Mouse (Mus musculus) hindbrain, postnatal 0 days (tissue): ENCODE measurements around the gene Dtnb. TPM values are rescaled to one million over a fixed set of nuclear protein-coding genes. Genes with fewer than 3 reads are reported as not detected.
"Not testable (repeated sequence)": the region's sequence is repeated elsewhere in the genome, so short reads cannot be mapped to it uniquely, and the experiment has no call there.

Source experiments
- ATAC-seq: fragments of 200-750 bp; cut with Nextera tagmentation; 2 replicates; pipeline ENCODE4 v1.8.0; 2017; ENCODE audit warnings: mild to moderate bottlenecking, moderate TSS enrichment, moderate library complexity
- DNase-seq: peaks from one replicate; pipeline ENCODE4 v3.0.0-alpha.2; 2015; ENCODE audit warnings: low spot score
- H3K27ac ChIP-seq: fragments of 300-500 bp; sonication (generic); 2 replicates; pipeline ENCODE4 v1.5.1; 2014; ENCODE audit warnings: mild to moderate bottlenecking
- H3K27me3 ChIP-seq: fragments of 300-500 bp; sonication (generic); 2 replicates; pipeline ENCODE4 v1.6.1; 2014; ENCODE audit warnings: low read length, mixed read lengths; ENCODE audit not compliant: insufficient read depth
- H3K36me3 ChIP-seq: fragments of 300-500 bp; sonication (generic); 2 replicates; pipeline ENCODE4 v1.6.1; 2014; ENCODE audit warnings: low read length, mixed read lengths; ENCODE audit not compliant: insufficient read depth
- H3K4me1 ChIP-seq: fragments of 300-500 bp; sonication (generic); 2 replicates; pipeline ENCODE4 v1.6.1; 2014; ENCODE audit warnings: antibody characterized with exemption, low read length, mixed read lengths; ENCODE audit not compliant: insufficient read depth
- H3K4me2 ChIP-seq: fragments of 300-500 bp; sonication (generic); 2 replicates; pipeline ENCODE4 v1.6.1; 2014; ENCODE audit warnings: low read depth, mild to moderate bottlenecking, low read length, moderate library complexity, mixed read lengths
- H3K4me3 ChIP-seq: fragments of 300-500 bp; sonication (generic); 2 replicates; pipeline ENCODE4 v1.5.1; 2014; ENCODE audit warnings: low read length
- H3K9ac ChIP-seq: fragments of 300-500 bp; sonication (generic); replicated peaks from 2 replicates; pipeline ENCODE4 v1.6.1; 2014; ENCODE audit warnings: mild to moderate bottlenecking, low read length, moderate library complexity, mixed read lengths
- H3K9me3 ChIP-seq: fragments of 300-500 bp; sonication (generic); 2 replicates; pipeline ENCODE4 v1.6.1; 2016; ENCODE audit warnings: low read length, mixed read lengths
- CTCF ChIP-seq: IDR thresholded peaks from 2 replicates; pipeline ENCODE4 v1.5.1; 2016; ENCODE audit warnings: antibody characterized with exemption, control low read depth, low read depth
- WGBS: fragments of 180-500 bp; shearing (Covaris S2); extraction: QIAGEN DNeasy Blood & Tissue Kit; methylation state at CpG from one replicate; pipeline ENCODE4 v1.1.7; 2014; 5-methylcytosine and 5-hydroxymethylcytosine counted together
- polyA plus RNA-seq: library from polyadenylated mRNA; unstranded; fragments of >200 nt; fragmentation: Nextera tagmentation; extraction: Ambion mirVana; gene quantifications from 2 replicates; pipeline ENCODE4 v1.2.1, GENCODE M21; 2015
- total RNA-seq: library from RNA; depleted of rRNA; stranded (reverse); fragments of >200 nt; gene quantifications from 2 replicates; pipeline ENCODE4 v1.2.3, GENCODE M21; 2014

The Dtnb gene
- total and polyA plus RNA-seq, 2 experiments from 2014 or later = 51.6 to 54.3 TPM

DNA sequence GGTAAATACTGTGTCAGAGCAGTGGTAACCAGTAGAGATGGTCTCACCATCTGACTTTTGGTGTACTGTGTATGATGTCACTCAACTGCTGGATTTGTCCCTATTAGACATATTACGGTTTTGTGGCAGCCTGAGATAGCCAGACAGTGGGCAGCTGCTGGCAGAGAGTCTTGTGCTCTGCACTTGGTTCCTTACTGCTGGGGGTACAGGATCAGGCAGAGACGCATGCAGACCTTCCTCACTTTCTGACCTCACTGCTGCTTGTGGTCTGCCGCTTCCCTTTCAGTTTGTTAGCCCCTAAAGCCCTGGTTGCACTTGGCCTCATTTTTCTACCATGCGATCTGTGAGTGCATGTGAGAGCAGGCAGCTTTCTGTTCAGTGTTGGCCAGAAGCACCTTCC lies 98.9 kb downstream of the Dtnb start:
- Histone ChIP-seq H3K4me1 (no peaks in the 10 kb centered on the region), H3K4me3 (no peak overlapping the region), H3K9ac (no peak overlapping the region), H3K27me3 (no peaks in the 10 kb centered on the region), H3K9me3 (no peaks in the 10 kb centered on the region), H3K4me2 (no peak overlapping the region), H3K36me3 (no peaks in the 10 kb centered on the region), H3K27ac (no peak overlapping the region)
- 52% methylated on average over 4 of the region's 4 CpGs for WGBS
- TF ChIP-seq CTCF = no peak
- ATAC-seq (no peak), DNase-seq (no peak)

DNA sequence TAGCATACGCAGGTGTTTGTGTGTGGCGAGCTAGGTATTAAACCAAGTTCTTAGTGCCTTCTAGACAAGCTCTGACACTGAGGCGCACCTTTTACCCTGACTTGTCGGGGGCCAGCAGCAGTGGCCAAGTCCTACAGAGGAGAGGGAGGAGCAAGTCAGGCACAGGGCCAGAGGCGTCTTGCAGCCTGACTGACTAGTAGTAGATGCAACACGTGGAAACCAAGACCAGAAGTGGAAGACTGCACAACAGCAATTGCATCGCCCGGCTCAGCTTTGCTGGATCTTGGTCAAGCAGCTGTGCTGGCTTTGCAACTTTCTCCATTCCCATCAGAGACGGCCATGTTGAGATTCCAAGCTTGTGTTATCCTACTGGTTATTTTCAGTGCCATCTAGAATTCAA lies 100.6 kb downstream of the Dtnb start:
- WGBS = 81% methylated on average over 9 of the region's 9 CpGs
- H3K27me3 ChIP-seq = no peaks in the 10 kb centered on the region
- no peak for ATAC-seq
- TF ChIP-seq CTCF = no peak
- no peaks in the 10 kb centered on the region for H3K9me3 ChIP-seq
- no peak overlapping the region for H3K4me2 ChIP-seq
- H3K4me3 ChIP-seq = no peak overlapping the region
- DNase-seq = no peak
- no peaks in the 10 kb centered on the region for H3K36me3 ChIP-seq
- H3K9ac ChIP-seq = no peak overlapping the region
- no peak overlapping the region for H3K27ac ChIP-seq
- no peaks in the 10 kb centered on the region for H3K4me1 ChIP-seq

DNA sequence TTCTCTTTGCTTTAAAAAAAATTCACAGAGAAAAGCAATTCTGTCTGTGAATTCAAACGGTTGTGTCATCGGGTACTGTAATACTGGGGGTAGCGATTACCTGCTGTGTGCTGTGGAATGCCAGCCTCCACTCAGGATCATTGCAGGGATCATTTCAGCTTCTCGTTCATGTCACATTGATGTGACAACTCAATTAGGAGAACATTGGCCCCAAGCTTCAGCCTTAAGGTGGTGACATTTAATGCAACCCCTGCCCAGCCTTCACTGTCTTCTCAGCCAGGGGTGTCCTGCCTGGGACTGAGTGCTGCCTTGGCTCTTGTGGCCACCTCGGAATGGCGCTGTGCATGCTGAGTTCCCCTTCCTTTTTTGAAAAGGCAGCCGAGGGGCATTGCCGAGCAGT lies 101.7 kb downstream of the Dtnb start:
- DNase-seq = no peak
- Histone ChIP-seq H3K4me1 (no peaks in the 10 kb centered on the region), H3K27ac (no peak overlapping the region), H3K4me2 (no peak overlapping the region), H3K9ac (no peak overlapping the region), H3K4me3 (no peak overlapping the region), H3K36me3 (no peaks in the 10 kb centered on the region), H3K9me3 (no peaks in the 10 kb centered on the region), H3K27me3 (no peaks in the 10 kb centered on the region)
- no peak for TF ChIP-seq CTCF
- ATAC-seq = no peak
- 41% methylated on average over 8 of the region's 8 CpGs for whole genome bisulfite sequencing

DNA sequence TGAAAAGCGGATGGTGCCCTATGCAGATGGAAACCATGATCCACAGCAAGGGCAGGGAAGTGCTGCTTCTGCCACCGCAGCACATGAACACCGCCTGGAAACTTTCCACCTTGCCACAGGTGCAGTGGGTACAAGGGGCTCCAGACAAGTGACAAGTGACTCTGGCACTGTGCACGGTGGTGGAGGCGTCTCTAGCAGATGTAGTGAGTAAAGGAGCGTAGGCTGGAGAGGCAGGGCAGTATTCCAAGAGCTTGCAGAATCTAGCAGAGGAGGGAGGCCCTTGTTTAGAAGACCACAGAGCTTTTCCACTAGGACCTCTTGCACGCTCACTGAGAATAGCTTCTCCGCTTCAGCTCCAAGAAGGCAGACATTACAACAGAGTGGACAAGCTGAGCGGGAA lies 102.7 kb downstream of the Dtnb start:
- no peaks in the 10 kb centered on the region for H3K9me3 ChIP-seq
- no peaks in the 10 kb centered on the region for H3K27me3 ChIP-seq
- no peak overlapping the region for H3K4me3 ChIP-seq
- DNase-seq (no peak), ATAC-seq (no peak)
- TF ChIP-seq CTCF = no peak
- H3K4me2 ChIP-seq = no peak overlapping the region
- 69% methylated on average over 9 of the region's 9 CpGs for WGBS
- no peaks in the 10 kb centered on the region for H3K4me1 ChIP-seq
- H3K9ac ChIP-seq = no peak overlapping the region
- no peak overlapping the region for H3K27ac ChIP-seq
- no peaks in the 10 kb centered on the region for H3K36me3 ChIP-seq

DNA sequence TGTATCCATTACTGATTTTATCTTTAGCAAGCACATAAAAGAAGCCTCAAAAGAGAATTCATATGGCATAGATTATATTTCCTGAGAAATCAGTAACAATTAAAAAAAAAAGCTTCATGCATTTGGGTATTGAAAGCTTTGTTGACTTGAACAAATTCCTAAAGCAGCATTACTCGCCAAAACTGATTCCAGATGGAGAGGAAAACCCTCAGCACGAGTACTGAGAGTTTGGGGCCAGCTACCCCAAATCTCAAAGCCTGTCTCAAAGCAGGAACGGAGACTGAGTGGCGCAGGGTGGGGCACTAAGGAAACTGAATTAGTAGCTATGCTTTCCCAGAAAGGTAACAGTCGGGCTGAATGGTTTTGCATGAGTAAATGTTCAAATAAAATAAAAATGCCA lies 108.5 kb downstream of the Dtnb start:
- 87% methylated on average over 5 of the region's 5 CpGs for WGBS
- Histone ChIP-seq H3K4me2 (no peak overlapping the region), H3K9me3 (no peaks in the 10 kb centered on the region), H3K4me3 (no peak overlapping the region), H3K36me3 (no peaks in the 10 kb centered on the region), H3K27me3 (no peaks in the 10 kb centered on the region), H3K27ac (no peak overlapping the region), H3K9ac (no peak overlapping the region), H3K4me1 (no peaks in the 10 kb centered on the region)
- TF ChIP-seq CTCF = no peak
- ATAC-seq (no peak), DNase-seq (no peak)

DNA sequence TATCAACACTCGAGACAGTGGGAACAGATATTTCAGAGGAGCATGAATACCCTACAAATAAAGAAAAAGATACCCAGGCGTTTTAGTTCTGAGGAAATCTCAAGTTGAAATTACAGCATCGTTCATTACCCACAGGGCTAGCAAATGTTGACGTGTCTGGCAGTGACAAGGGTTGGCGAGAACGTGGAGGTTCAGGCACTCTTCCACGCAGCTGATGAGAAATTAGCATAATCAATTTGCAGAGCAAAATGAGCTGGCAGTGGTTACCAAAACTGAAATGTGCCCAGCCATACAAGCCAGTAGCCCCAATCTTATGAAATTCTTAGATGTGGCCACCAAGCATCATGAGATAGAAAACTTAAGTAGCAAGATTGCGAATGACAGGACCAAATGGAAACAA lies 110.9 kb downstream of the Dtnb start:
- Histone ChIP-seq H3K9ac (no peak overlapping the region), H3K4me3 (no peak overlapping the region), H3K4me2 (no peak overlapping the region), H3K9me3 (no peaks in the 10 kb centered on the region), H3K36me3 (0 out of 2 replicates have a peak, but pooled peaks cover 4% of the 10 kb centered on the region), H3K27me3 (no peaks in the 10 kb centered on the region), H3K4me1 (no peaks in the 10 kb centered on the region), H3K27ac (no peak overlapping the region)
- WGBS = 46% methylated on average over 8 of the region's 8 CpGs
- no peak for ATAC-seq
- peak; percentile 27 for DNase-seq
- TF ChIP-seq CTCF = no peak

DNA sequence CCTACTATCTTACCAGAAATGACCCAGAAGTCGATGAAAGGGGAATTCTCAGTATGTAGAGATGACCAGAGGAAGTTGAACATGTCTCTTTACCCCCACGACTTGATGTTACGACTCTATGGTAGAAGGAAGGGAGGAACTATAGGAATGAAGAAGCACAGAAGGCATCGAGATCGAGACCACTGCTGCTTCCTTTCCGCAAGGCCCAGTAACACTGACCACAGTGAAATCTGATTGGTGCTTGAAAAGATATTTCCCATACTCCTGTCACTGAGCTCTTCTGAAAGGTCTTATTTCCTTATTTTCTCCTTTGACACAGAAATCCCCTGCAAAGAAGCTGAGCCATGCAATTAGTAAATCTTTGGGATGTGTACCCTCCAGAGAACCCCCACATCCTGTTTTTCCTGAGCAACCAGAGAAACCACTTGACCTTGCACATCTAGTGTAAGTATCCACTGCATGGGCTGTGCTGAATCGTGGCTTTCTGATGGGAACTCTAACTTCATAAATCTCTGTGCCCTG lies 114.3 kb downstream of the Dtnb start:
- Histone ChIP-seq H3K4me1 (no peaks in the 10 kb centered on the region), H3K4me2 (no peak overlapping the region), H3K36me3 (0 out of 2 replicates have a peak, but pooled peaks cover 4% of the 10 kb centered on the region), H3K27me3 (no peaks in the 10 kb centered on the region), H3K9ac (no peak overlapping the region), H3K27ac (no peak overlapping the region), H3K9me3 (no peaks in the 10 kb centered on the region), H3K4me3 (no peak overlapping the region)
- TF ChIP-seq CTCF = no peak
- no peak for DNase-seq
- no peak for ATAC-seq
- WGBS = 87% methylated on average over 7 of the region's 7 CpGs

DNA sequence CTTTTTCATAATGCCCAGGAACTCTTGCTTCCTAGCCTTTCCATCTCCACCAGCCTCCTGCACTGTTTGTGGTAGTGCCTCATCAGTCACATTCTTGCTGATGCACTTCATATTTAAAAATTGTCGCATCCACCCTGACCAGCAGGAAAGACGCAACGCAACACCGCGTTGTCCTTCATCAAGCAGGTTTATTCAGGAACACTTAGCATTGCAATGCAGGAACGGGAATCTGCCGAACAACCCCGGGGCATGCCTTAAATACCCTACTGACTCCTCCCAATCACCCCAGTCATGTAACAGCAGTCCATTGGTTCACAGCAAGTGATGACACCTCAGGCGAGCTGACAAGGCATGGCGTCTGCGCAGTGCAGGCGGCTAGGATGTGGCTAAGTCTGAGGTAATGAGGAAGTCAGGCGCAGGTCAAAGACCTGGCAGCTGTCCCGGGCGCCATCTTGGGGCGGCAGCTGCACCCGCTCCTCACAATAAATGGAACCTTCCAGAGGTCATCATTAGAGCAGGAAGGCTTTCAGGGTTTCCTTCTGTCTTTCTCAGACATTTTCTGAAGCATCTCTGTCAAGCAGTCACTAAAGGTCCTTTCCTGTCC lies 118.8 kb downstream of the Dtnb start:
- not testable (repeated sequence) for H3K9me3 ChIP-seq, H3K27me3 ChIP-seq, ATAC-seq, H3K4me2 ChIP-seq, H3K36me3 ChIP-seq, H3K9ac ChIP-seq, H3K4me1 ChIP-seq, H3K4me3 ChIP-seq, H3K27ac ChIP-seq
- peak; percentile 22 for DNase-seq
- 89% methylated on average over 17 of the region's 17 CpGs for WGBS
